Mouse (Mus musculus) midbrain, embryonic 14.5 days (tissue): ENCODE data around the gene Ippk. TPM values are rescaled to one million over a fixed set of nuclear protein-coding genes. Genes with fewer than 3 reads are reported as not detected.

Experiments
- ATAC-seq: fragments of 200-750 bp; cut with Nextera tagmentation; 2 replicates; pipeline ENCODE4 v1.8.0; 2017; ENCODE audit warnings: moderate number of reproducible peaks, moderate library complexity; ENCODE audit not compliant: low FRiP score, low TSS enrichment
- DNase-seq: peaks from one replicate; pipeline ENCODE4 v3.0.0-alpha.2; 2015
- H3K27ac ChIP-seq: fragments of 300-500 bp; sonication (generic); replicated peaks from 2 replicates; pipeline ENCODE4 v1.5.1; 2014; ENCODE audit warnings: mild to moderate bottlenecking, low read depth, low read length, moderate library complexity
- H3K27me3 ChIP-seq: fragments of 300-500 bp; sonication (generic); 2 replicates; pipeline ENCODE4 v1.6.1; 2014; ENCODE audit warnings: low read length, control low read depth, mixed read lengths; ENCODE audit not compliant: control insufficient read depth, insufficient read depth
- H3K36me3 ChIP-seq: fragments of 300-500 bp; sonication (generic); 2 replicates; pipeline ENCODE4 v1.6.1; 2014; ENCODE audit warnings: low read length, control low read depth; ENCODE audit not compliant: control insufficient read depth, insufficient read depth
- H3K4me1 ChIP-seq: fragments of 300-500 bp; sonication (generic); 2 replicates; pipeline ENCODE4 v1.6.1; 2014; ENCODE audit warnings: mild to moderate bottlenecking, antibody characterized with exemption, low read length, control low read depth; ENCODE audit not compliant: control insufficient read depth, insufficient read depth
- H3K4me2 ChIP-seq: fragments of 300-500 bp; sonication (generic); 2 replicates; pipeline ENCODE4 v1.6.1; 2014; ENCODE audit warnings: mild to moderate bottlenecking, low read length, moderate library complexity
- H3K4me3 ChIP-seq: fragments of 300-500 bp; sonication (generic); replicated peaks from 2 replicates; pipeline ENCODE4 v1.5.1; 2014; ENCODE audit warnings: low read depth, low read length
- H3K9ac ChIP-seq: fragments of 300-500 bp; sonication (generic); replicated peaks from 2 replicates; pipeline ENCODE4 v1.6.1; 2014; ENCODE audit warnings: mild to moderate bottlenecking, low read length, moderate library complexity
- H3K9me3 ChIP-seq: fragments of 300-500 bp; sonication (generic); 2 replicates; pipeline ENCODE4 v1.6.1; 2016; ENCODE audit warnings: low read length, control low read depth, mixed read lengths; ENCODE audit not compliant: control insufficient read depth
- WGBS: fragments of 180-500 bp; shearing (Covaris S2); extraction: QIAGEN DNeasy Blood & Tissue Kit; methylation state at CpG from one replicate; pipeline ENCODE4 v1.1.7; 2014; 5-methylcytosine and 5-hydroxymethylcytosine counted together
- polyA plus RNA-seq: library from polyadenylated mRNA; unstranded; fragments of >200 nt; fragmentation: Nextera tagmentation; extraction: Ambion mirVana; gene quantifications from 2 replicates; pipeline ENCODE4 v1.2.1, GENCODE M21; 2014

Ippk gene
- polyA plus RNA-seq, 1 experiment from 2014 or later = 15.7 TPM

DNA sequence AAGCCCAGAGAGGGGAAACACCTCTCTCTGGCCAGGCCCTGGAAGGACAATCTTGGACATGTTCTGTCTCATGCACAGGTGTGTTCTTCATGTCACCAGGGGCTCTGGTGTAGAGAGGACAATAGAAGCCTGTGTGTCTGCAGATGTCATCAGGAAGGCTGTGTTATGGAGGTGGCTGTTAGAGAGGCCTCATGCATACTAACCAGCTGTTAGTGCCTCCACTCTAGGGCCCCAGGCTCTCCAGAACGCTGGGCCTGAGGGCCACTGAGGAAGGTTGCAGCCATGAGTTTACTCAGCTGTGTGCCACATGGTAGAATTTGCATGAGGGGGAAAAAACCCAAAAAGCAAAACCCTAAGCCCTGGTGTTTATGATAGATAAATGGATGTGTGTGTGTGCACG, 46.5 kb downstream of the Ippk start:
- Histone ChIP-seq H3K9ac (no peak overlapping the region), H3K4me2 (no peak overlapping the region), H3K4me3 (no peak overlapping the region), H3K27ac (no peak overlapping the region), H3K4me1 (no peaks in the 10 kb centered on the region), H3K27me3 (no peaks in the 10 kb centered on the region), H3K36me3 (peaks cover 16% of the 10 kb centered on the region), H3K9me3 (no peaks in the 10 kb centered on the region)
- no peak for DNase-seq
- WGBS = 82% methylated on average over 2 of the region's 2 CpGs
- ATAC-seq = no peak

DNA sequence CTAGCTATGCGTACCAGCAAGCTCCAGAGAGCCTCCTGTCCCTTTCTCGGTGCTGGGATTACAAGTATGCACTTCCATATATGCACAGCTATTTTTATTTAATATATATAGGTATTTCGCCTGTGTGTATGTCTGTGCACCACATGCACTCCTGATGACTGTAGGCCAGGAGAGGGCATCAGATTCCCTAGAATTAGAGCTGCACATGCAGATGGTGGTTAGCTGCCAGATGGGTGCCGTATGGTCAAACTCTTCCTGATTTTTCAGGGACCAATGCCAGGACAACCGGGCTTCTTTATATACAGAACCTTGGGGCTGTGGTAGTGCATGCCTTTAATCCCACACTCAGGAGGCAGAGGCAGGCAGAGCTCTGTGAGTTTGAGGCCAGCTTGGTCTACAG, 48.0 kb downstream of the Ippk start:
- DNase-seq = no peak

DNA sequence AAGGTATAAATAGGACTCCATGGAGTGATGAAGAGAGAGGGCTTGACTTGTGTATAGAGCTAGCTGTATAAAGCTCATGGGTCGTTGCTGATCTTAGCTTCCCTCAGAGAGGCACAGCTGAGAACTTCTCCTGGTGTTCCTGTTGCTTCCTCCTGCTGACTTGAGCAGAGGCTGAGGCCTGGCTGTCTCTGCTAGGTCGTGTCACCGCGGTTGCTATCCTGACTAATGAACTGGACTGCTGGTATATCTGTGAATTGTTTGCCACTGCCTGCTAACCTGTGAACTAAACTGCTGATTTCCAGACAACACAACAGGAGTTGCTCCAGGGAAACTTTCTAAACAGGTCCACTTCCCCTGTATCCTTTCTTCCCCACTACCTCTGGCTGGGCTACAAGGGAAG, 49.3 kb downstream of the Ippk start:
- 92% methylated on average over 4 of the region's 4 CpGs for WGBS
- DNase-seq (no peak), ATAC-seq (no peak)
- Histone ChIP-seq H3K27ac (no peak overlapping the region), H3K9me3 (no peaks in the 10 kb centered on the region), H3K4me2 (no peak overlapping the region), H3K4me3 (no peak overlapping the region), H3K27me3 (no peaks in the 10 kb centered on the region), H3K36me3 (no peaks in the 10 kb centered on the region), H3K4me1 (no peaks in the 10 kb centered on the region), H3K9ac (no peak overlapping the region)

More for the DNA sequence above, 48.0 kb downstream of the Ippk start:
- Histone ChIP-seq H3K27me3 (no peaks in the 10 kb centered on the region), H3K4me1 (no peaks in the 10 kb centered on the region), H3K4me3 (no peak overlapping the region), H3K4me2 (no peak overlapping the region), H3K9ac (no peak overlapping the region), H3K36me3 (peaks cover 6% of the 10 kb centered on the region; the same call in 1 of the 2 replicates), H3K9me3 (no peaks in the 10 kb centered on the region), H3K27ac (no peak overlapping the region)
- no peak for ATAC-seq
- WGBS = 93% methylated on average over 5 of the region's 5 CpGs

DNA sequence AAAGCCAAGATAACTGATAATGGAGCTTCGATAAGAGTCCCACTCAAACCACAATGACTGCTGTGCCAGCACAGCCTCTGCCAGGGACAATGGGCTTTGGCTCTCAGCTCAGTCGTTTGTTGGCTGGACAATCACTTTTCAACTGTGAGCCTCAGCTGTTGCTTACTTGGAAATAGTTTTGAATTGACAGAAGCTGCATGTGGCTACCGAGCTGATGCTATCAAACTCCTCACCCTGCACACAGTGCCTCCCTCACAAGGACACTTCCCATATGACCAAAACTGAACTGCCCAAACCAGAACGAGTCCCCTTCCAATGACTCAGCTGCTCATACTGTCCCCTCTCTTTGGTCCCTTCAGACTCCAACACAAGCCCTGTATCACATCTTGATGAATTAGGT, 49.8 kb downstream of the Ippk start:
- Histone ChIP-seq H3K4me3 (no peak overlapping the region), H3K4me2 (no peak overlapping the region), H3K9me3 (no peaks in the 10 kb centered on the region), H3K27me3 (no peaks in the 10 kb centered on the region), H3K36me3 (no peaks in the 10 kb centered on the region), H3K27ac (no peak overlapping the region), H3K4me1 (no peaks in the 10 kb centered on the region), H3K9ac (no peak overlapping the region)
- ATAC-seq (no peak), DNase-seq (no peak)
- 83% methylated on average over 4 of the region's 4 CpGs for WGBS

DNA sequence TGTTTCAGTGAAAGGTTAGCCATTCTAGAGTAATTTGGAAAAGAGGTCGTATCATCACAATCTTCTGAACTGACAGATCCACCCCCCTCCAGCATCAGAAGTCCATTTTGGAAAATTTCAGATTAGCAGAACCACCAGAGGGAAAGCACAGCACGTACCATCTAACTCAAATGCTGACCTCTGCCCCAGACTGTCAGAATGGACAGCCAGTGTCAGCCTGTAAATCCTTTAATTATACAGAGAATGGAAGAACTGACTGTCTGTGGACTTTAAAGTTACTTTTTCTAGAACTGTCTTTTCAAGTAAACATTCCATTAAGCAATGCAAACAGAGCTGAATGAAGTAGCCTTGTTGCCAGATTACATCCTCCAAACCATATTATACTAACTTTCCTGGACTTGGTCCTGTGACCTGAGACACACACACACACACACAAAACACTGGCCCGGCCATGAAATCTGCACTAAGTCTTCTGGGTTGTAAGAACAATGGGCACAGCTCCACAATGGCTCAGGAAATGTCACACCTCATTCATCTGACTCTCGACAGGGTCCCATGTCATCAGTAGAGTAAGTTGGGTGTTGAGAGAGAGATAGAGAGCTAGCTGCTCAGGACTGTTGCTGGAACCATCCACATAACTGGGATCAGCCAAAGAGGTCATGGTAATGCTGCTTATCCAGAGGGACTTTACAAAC, 51.1 kb downstream of the Ippk start:
- ATAC-seq = no peak
- DNase-seq = no peak
- H3K36me3 ChIP-seq = no peaks in the 10 kb centered on the region
- 65% methylated on average over 4 of the region's 4 CpGs for WGBS
- no peak overlapping the region for H3K9ac ChIP-seq
- no peak overlapping the region for H3K27ac ChIP-seq
- H3K4me2 ChIP-seq = no peak overlapping the region
- H3K4me1 ChIP-seq = no peaks in the 10 kb centered on the region
- H3K9me3 ChIP-seq = no peaks in the 10 kb centered on the region
- H3K4me3 ChIP-seq = no peak overlapping the region
- H3K27me3 ChIP-seq = no peaks in the 10 kb centered on the region

DNA sequence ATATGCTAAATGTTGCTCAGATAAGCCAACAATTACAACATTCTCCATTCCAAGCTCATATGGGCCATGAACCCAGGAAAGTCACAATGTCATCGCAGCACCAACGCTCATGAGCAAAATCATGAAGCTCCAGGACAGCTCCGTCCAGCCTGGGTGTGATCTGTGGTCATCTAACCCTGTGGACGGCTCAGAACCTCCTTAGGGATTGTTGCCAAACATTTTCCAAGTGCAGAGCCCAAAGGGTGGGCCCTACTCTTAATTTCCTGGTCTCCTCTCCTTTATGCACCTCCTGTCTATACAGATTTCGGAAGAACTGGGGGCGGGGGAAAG, 51.6 kb downstream of the Ippk start:
- no peak overlapping the region for H3K4me2 ChIP-seq
- ATAC-seq (no peak), DNase-seq (no peak)
- H3K27me3 ChIP-seq = no peaks in the 10 kb centered on the region
- no peak overlapping the region for H3K4me3 ChIP-seq
- no peaks in the 10 kb centered on the region for H3K36me3 ChIP-seq
- WGBS = 97% methylated on average over 6 of the region's 6 CpGs
- H3K4me1 ChIP-seq = no peaks in the 10 kb centered on the region
- H3K9ac ChIP-seq = no peak overlapping the region
- no peaks in the 10 kb centered on the region for H3K9me3 ChIP-seq
- no peak overlapping the region for H3K27ac ChIP-seq

DNA sequence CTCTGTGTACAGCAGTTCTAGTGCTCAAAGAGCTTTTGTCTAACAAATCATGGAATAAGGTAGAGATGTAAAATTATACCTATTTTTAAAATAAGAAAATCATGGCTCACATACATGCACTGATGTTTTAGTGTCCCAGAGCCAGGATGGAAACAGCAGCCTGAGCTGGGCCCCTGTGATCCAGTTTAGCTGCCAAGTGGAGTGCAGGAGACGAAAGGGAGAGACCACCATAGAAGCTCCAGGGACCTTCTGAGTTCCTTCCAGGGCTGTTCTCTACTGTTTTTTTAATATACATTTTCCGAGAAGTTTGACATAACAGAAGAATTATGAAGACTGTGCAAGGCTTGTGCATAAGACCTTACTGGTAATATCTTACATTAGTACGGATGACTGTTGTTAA, 56.8 kb downstream of the Ippk start:
- Histone ChIP-seq H3K9ac (no peak overlapping the region), H3K4me2 (no peak overlapping the region), H3K27ac (no peak overlapping the region), H3K4me1 (no peaks in the 10 kb centered on the region), H3K27me3 (no peaks in the 10 kb centered on the region), H3K4me3 (no peak overlapping the region), H3K36me3 (no peaks in the 10 kb centered on the region), H3K9me3 (no peaks in the 10 kb centered on the region)
- ATAC-seq = no peak
- WGBS = 91% methylated on average over 3 of the region's 3 CpGs
- no peak for DNase-seq

- Histone ChIP-seq H3K9ac (no peak overlapping the region), H3K4me3 (no peak overlapping the region), H3K4me1 (no peaks in the 10 kb centered on the region), H3K36me3 (no peaks in the 10 kb centered on the region), H3K4me2 (no peak overlapping the region), H3K27me3 (no peaks in the 10 kb centered on the region), H3K9me3 (no peaks in the 10 kb centered on the region), H3K27ac (no peak overlapping the region)
- ATAC-seq = no peak
- WGBS = 93% methylated on average over 6 of the region's 6 CpGs
- no peak for DNase-seq
Observed at GRCm38 (mm10) chr13:49478851-49479374, 57.9 kb downstream of the Ippk start.

GRCm38 (mm10) chr13:49479399-49479798, 58.4 kb downstream of the Ippk start:
- no peaks in the 10 kb centered on the region for H3K27me3 ChIP-seq
- H3K4me2 ChIP-seq = no peak overlapping the region
- H3K4me1 ChIP-seq = no peaks in the 10 kb centered on the region
- H3K9me3 ChIP-seq = no peaks in the 10 kb centered on the region
- no peaks in the 10 kb centered on the region for H3K36me3 ChIP-seq
- H3K4me3 ChIP-seq = no peak overlapping the region
- ATAC-seq (no peak), DNase-seq (no peak)
- no peak overlapping the region for H3K27ac ChIP-seq
- no peak overlapping the region for H3K9ac ChIP-seq
- 87% methylated on average over 4 of the region's 4 CpGs for WGBS
